Mouse (Mus musculus) C2C12 (cell line): Measurements from ENCODE around the gene Castor1. TPM values are rescaled to one million over a fixed set of nuclear protein-coding genes. Genes with fewer than 3 reads are reported as not detected.

Source experiments
- H3K27me3 ChIP-seq: one replicate; pipeline ENCODE4 v1.6.1; 2011; ENCODE audit not compliant: control insufficient read depth, insufficient read depth, insufficient read length
- H3K36me3 ChIP-seq: one replicate; pipeline ENCODE4 v1.6.1; 2011; ENCODE audit not compliant: control insufficient read depth, insufficient read depth
- H3K4me3 ChIP-seq: one replicate; pipeline ENCODE4 v1.5.1; 2011; ENCODE audit warnings: mild to moderate bottlenecking, control low read depth; ENCODE audit not compliant: poor library complexity, insufficient read depth, severe bottlenecking
- H3K79me2 ChIP-seq: one replicate; pipeline ENCODE4 v1.6.1; 2011; ENCODE audit not compliant: control insufficient read depth, insufficient read depth
- H3K79me3 ChIP-seq: one replicate; pipeline ENCODE4 v1.6.1; 2011; ENCODE audit warnings: low read depth, control low read depth
- H3ac ChIP-seq: one replicate; pipeline ENCODE3; 2011; ENCODE audit warnings: low read depth; ENCODE audit not compliant: control insufficient read depth, insufficient read length
- CEBPB ChIP-seq: IDR thresholded peaks from one replicate; pipeline ENCODE4 v1.6.1; 2011; ENCODE audit warnings: low read depth, mild to moderate bottlenecking, control low read depth, moderate library complexity
- CTCF ChIP-seq: IDR thresholded peaks from one replicate; pipeline ENCODE4 v1.5.1; 2011; ENCODE audit not compliant: control insufficient read depth, insufficient read depth, insufficient read length
- FOSL1 ChIP-seq: IDR thresholded peaks from one replicate; pipeline ENCODE4 v1.8.0; 2011; ENCODE audit warnings: mild to moderate bottlenecking, low read length; ENCODE audit not compliant: poor library complexity, insufficient read depth, severe bottlenecking
- MAX ChIP-seq: IDR thresholded peaks from one replicate; pipeline ENCODE4 v1.6.1; 2011; ENCODE audit warnings: mild to moderate bottlenecking, control low read depth
- MYOD1 ChIP-seq: IDR thresholded peaks from one replicate; pipeline ENCODE4 v1.6.1; 2011; ENCODE audit warnings: low read depth; ENCODE audit not compliant: control insufficient read depth, insufficient read length
- MYOG ChIP-seq: IDR thresholded peaks from one replicate; pipeline ENCODE4 v1.6.1; 2011; ENCODE audit not compliant: control insufficient read depth, insufficient read length; ENCODE audit errors: extremely low read depth
- USF1 ChIP-seq: IDR thresholded peaks from one replicate; pipeline ENCODE4 v1.6.1; 2011; ENCODE audit warnings: low read depth, mild to moderate bottlenecking, control low read depth, moderate library complexity
- polyA plus RNA-seq: library from polyadenylated mRNA; unstranded; fragments of >200 nt; fragmentation: generic; extraction: Trizol; gene quantifications from one replicate; pipeline ENCODE4 v1.2.1, GENCODE M21; 2012; ENCODE audit warnings: missing spikeins

The Castor1 gene
- polyA plus RNA-seq, 1 experiment = 1.5 TPM

- Histone ChIP-seq H3K79me3 (peaks cover 1% of the 10 kb centered on the region), H3ac (no peak overlapping the region), H3K27me3 (no peaks in the 10 kb centered on the region), H3K4me3 (no peak overlapping the region), H3K36me3 (peaks cover 19% of the 10 kb centered on the region), H3K79me2 (peaks cover 7% of the 10 kb centered on the region)
- no peak for TF ChIP-seq CEBPB
- no peak for TF ChIP-seq MYOD1
- no peak for TF ChIP-seq MYOG
- no peak for TF ChIP-seq FOSL1
- no peak for TF ChIP-seq CTCF
- TF ChIP-seq USF1 = no peak
- no peak for TF ChIP-seq MAX
Observed at GRCm38 (mm10) chr11:4202995-4203704, 14.9 kb upstream of the Castor1 start.

GRCm38 (mm10) chr11:4203705-4204074 is 14.3 kb upstream of the Castor1 start:
- Histone ChIP-seq H3K79me3 (peaks cover 1% of the 10 kb centered on the region), H3K4me3 (no peak overlapping the region), H3K79me2 (peaks cover 7% of the 10 kb centered on the region), H3ac (no peak overlapping the region), H3K36me3 (peaks cover 23% of the 10 kb centered on the region), H3K27me3 (no peaks in the 10 kb centered on the region)
- TF ChIP-seq CTCF (no peak), USF1 (no peak), MYOG (no peak), MAX (no peak), FOSL1 (no peak), CEBPB (no peak), MYOD1 (no peak)

- H3K79me2 ChIP-seq = peaks cover 7% of the 10 kb centered on the region
- H3K4me3 ChIP-seq = no peak overlapping the region
- no peak overlapping the region for H3ac ChIP-seq
- H3K36me3 ChIP-seq = peaks cover 28% of the 10 kb centered on the region
- peaks cover 1% of the 10 kb centered on the region for H3K79me3 ChIP-seq
- TF ChIP-seq USF1 = no peak
- TF ChIP-seq FOSL1 = no peak
- TF ChIP-seq MAX = no peak
- H3K27me3 ChIP-seq = no peaks in the 10 kb centered on the region
Observed at GRCm38 (mm10) chr11:4205097-4205655, 12.8 kb upstream of the Castor1 start.

GRCm38 (mm10) chr11:4205951-4206350 is 12.1 kb upstream of the Castor1 start:
- Histone ChIP-seq H3K36me3 (peaks cover 28% of the 10 kb centered on the region), H3K79me3 (peaks cover 1% of the 10 kb centered on the region), H3K79me2 (peaks cover 7% of the 10 kb centered on the region), H3K4me3 (no peak overlapping the region), H3ac (no peak overlapping the region), H3K27me3 (no peaks in the 10 kb centered on the region)
- TF ChIP-seq FOSL1 (no peak), MAX (no peak), USF1 (no peak), MYOD1 (no peak), CTCF (no peak), CEBPB (no peak), MYOG (no peak)

GRCm38 (mm10) chr11:4206563-4206962 is 11.5 kb upstream of the Castor1 start:
- TF ChIP-seq CTCF (no peak), MAX (no peak), MYOD1 (no peak), USF1 (no peak), MYOG (no peak), FOSL1 (no peak), CEBPB (no peak)
- H3K4me3 ChIP-seq = no peak overlapping the region
- H3K79me2 ChIP-seq = peaks cover 7% of the 10 kb centered on the region
- no peak overlapping the region for H3ac ChIP-seq
- peaks cover under 1% of the 10 kb centered on the region for H3K79me3 ChIP-seq
- H3K36me3 ChIP-seq = peaks cover 32% of the 10 kb centered on the region
- H3K27me3 ChIP-seq = no peaks in the 10 kb centered on the region
